In genomic region chr8:75272166-75272565, GRCm38 (mm10) we compare ENCODE assay signal across 8 mouse cellular contexts. TPM values are rescaled to one million over a fixed set of nuclear protein-coding genes. Genes with fewer than 3 reads are reported as not detected.
A peak's percentile ranks its signal among the peaks of the same experiment; 100 is the strongest.
DNase-seq lines count a peak whose midpoint lies in the region; TF ChIP-seq lines count a peak whose summit lies in the region.

No protein-coding gene starts in this region.

- no peak overlapping the region for H3K4me3 ChIP-seq in left cerebral cortex, adult 2 months
- H3K4me3 ChIP-seq in bone marrow macrophage, adult 2 months (ENCODE audit: insufficient read depth, low read length) = no peak overlapping the region

- DNase-seq in cerebellum, adult 18-20 months = peak; percentile 13 to 20
- DNase-seq in cerebellum, adult 11 months = no peak
- DNase-seq in left cerebral cortex, adult 2 months (ENCODE audit: extremely low spot score in 1 of 2, low spot score in 2 of 2) = no peak
- no peak for DNase-seq in left cerebral cortex, postnatal 36 days (ENCODE audit: low spot score in 2 of 2)
- DNase-seq in kidney, postnatal 14 days = peak; percentile 15
- DNase-seq in splenic B cell, adult 2 months (ENCODE audit: low read depth, low spot score) = peak; percentile 16
- DNase-seq in gastrocnemius, adult 8-10 months (ENCODE audit: low spot score in 2 of 2) = no peak

- no peak overlapping the region for H3K27ac ChIP-seq in left cerebral cortex, adult 2 months
- no peak overlapping the region for H3K27ac ChIP-seq in bone marrow macrophage, adult 2 months (ENCODE audit: insufficient read depth, low read depth, low read length)

- H3K27me3 ChIP-seq in splenic B cell, adult 2 months (ENCODE audit: control insufficient read depth, insufficient read depth, low read length, poor library complexity, severe bottlenecking) = no peaks in the 10 kb centered on the region

- peak; percentile 72 for TF ChIP-seq CTCF in left cerebral cortex, adult 2 months (IDR thresholded peaks at IDR 0.05)
- TF ChIP-seq CTCF in bone marrow macrophage, adult 2 months (IDR thresholded peaks at IDR 0.05; ENCODE audit: low read depth, low read length) = 0 out of 2 replicates have a peak, but pooled peaks have one; percentile 12

- no peaks in the 10 kb centered on the region for H3K36me3 ChIP-seq in splenic B cell, adult 2 months (ENCODE audit: control insufficient read depth, insufficient read depth, low read length, poor library complexity, severe bottlenecking)

- intact Hi-C loops in left cerebral cortex, adult 2 months (cut with DNase I) = loop anchor here (1.0 to 5.0 kb wide), 2 partner anchors 140 to 200 kb away; no protein-coding TSS in a partner anchor
- intact Hi-C loops in left cerebral cortex, postnatal 36 days (cut with DNase I) = loop anchor here (5.0 kb wide), 2 partner anchors 140 to 200 kb away; no protein-coding TSS in a partner anchor

- H3K4me1 ChIP-seq in bone marrow macrophage, adult 2 months (ENCODE audit: control insufficient read depth, insufficient read depth, low read length) = no peaks in the 10 kb centered on the region

- no peak for TF ChIP-seq POLR2A in bone marrow macrophage, adult 2 months (IDR thresholded peaks at IDR 0.05; ENCODE audit: borderline replicate concordance, low read depth, low read length)

RNA-seq across cellular contexts. Expression of gene Rasd2, which starts 58.4 kb away (rescaled TPM):
- total RNA-seq in left cerebral cortex, adult 2 months (2021) = 100 to 1,000 TPM in 1 of 2 experiments, 10 to 100 TPM in 1; 77.7 to 100 TPM
- total RNA-seq in left cerebral cortex, postnatal 36 days (2021) = 100 to 1,000 TPM; 100 to 106 TPM
- polyA plus RNA-seq in bone marrow macrophage, adult 2 months (2012; ENCODE audit: insufficient read depth, insufficient read length, missing spikeins) = not detected in 2 replicates
- total RNA-seq in gastrocnemius, adult 8-10 months (2022) = 100 to 1,000 TPM; 109 to 132 (median 120) TPM

Comparison
In these comparisons a context has a peak if more than half of its experiments do, and no peak if none do; other contexts are left out.
1. DNase-seq: peak in cerebellum, adult 18-20 months (2 of 2), kidney, postnatal 14 days (single experiment) and splenic B cell, adult 2 months (single experiment); none in cerebellum, adult 11 months (single experiment), left cerebral cortex, adult 2 months (0 of 2), left cerebral cortex, postnatal 36 days (0 of 2) and gastrocnemius, adult 8-10 months (0 of 2).